Mouse (Mus musculus): ENCODE data around the gene Slfn8. TPM values are rescaled to one million over a fixed set of nuclear protein-coding genes. Genes with fewer than 3 reads are reported as not detected.
"Not testable (repeated sequence)": the region's sequence is repeated elsewhere in the genome, so short reads cannot be mapped to it uniquely, and the experiment has no call there.

The Slfn8 gene
- total RNA-seq, 2 experiments from 2014 or later: 8.9 to 10.2 TPM

GRCm38 (mm10) chr11:83013356-83013755 lies 7.3 kb downstream of the Slfn8 start:
- ATAC-seq (replicated peaks; ENCODE audit: poor library complexity, severe bottlenecking): no peak

- ATAC-seq (replicated peaks; ENCODE audit: poor library complexity, severe bottlenecking): peak; percentile 52
Observed at GRCm38 (mm10) chr11:82991469-82992166, 29.0 kb downstream of the Slfn8 start, which contains the start of gene Slfn9. Slfn9 (minus strand) TSS chr11:82991830.

DNA sequence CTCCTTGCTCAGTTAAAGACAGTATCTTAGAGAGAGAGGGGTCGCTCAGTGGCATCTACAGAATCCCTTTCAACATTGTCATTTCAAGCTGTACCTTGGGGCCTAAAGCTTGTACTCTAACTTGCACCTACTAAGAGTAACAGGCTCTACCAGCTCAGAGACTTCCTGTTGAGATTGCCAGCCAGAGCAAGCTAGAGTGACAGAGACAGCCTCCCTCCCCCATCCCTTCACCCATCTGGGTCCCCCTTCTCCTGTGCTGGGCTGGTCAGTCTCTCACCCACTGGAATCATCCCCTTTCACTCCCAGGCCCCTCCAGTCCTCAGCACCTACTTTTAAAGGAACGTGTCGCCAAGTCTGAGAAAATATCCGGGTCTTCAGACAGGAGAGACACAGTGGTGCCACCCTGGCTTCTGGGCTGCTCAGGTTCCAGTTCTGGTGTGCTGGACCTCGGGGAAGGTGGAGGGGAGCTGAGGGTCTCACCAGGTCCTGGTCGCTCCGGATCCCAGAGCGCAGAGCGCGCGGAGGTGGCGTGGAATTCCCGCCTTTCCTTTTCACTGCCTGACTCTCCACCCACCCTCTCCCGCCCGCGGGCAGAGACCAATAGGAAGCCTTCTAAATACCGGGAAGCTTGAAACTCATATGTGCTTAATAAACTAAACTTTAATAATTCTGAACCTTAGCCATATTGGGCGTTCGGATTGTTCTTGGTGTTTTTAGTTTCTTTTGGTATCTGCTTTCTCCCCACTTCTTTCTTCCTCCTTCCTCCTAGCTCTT lies 29.8 kb downstream of the Slfn8 start:
- ATAC-seq (replicated peaks; ENCODE audit: poor library complexity, severe bottlenecking): peak; percentile 33

DNA sequence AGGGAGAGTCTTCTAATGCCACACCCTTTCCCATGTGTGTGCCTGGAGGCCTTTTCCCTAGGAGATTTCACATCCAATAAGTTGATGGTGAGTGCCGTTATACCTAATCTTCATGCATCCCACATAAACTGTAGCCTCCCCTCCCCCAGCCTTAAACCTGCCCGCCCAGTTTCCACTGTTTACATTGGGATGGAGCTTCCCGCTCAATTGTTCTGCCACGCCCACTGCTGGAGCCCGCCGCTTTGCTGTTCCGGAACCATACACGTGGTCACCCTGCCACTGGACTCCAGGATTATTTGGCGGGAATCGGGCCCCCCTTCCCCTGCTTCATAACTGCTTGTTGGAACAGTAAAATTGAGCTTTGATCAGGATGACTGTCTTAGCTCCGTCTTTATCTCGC lies 31.3 kb downstream of the Slfn8 start:
- ATAC-seq (replicated peaks; ENCODE audit: poor library complexity, severe bottlenecking): no peak

GRCm38 (mm10) chr11:82987621-82988020 lies 33.0 kb downstream of the Slfn8 start:
- ATAC-seq (replicated peaks; ENCODE audit: poor library complexity, severe bottlenecking): no peak

DNA sequence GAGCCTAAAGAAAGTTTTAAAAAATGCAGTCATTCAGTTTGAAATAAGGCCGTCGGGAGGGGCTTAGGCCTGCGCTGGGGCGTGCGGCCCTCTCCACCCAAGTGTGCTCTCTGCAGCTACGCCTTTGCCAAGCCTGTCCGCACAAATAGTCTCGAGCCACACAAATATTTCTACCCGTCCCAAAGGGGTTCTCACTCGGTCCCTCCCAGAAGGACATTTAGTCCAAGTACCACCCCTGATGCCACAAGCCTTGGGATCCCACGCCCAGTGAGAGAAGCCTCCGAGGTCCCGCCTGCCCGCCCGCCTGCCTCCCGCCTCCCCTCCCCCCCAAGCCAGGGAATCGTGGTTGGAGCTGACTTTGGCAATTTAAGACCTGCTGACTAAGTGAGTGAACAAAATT lies 37.4 kb downstream of the Slfn8 start:
- ATAC-seq (replicated peaks; ENCODE audit: poor library complexity, severe bottlenecking): no peak

GRCm38 (mm10) chr11:82982409-82982808 lies 38.2 kb downstream of the Slfn8 start:
- ATAC-seq (replicated peaks; ENCODE audit: poor library complexity, severe bottlenecking): not testable (repeated sequence)

DNA sequence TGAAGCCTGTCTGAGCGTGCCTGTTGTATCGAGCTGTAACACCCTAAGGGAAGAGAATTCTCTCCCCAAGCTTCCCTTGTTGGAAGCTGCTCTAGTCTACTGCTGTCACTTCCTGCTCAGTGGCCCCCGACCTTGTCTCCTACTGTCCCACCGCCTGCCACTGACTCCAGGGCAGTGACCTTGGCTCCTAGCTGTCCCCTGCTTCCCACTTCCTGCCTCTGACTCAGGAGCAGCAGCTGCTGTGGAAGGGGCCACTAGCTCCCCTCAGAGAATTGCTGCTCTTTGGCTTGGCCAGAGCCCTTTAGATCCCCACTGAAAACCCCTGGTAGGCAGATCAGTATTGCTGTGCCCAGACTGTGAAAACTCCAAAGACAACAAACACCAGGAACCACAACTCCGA lies 46.7 kb downstream of the Slfn8 start:
- ATAC-seq (replicated peaks; ENCODE audit: poor library complexity, severe bottlenecking): 0 out of 2 replicates have a peak, but pooled peaks have one; percentile 27

GRCm38 (mm10) chr11:82971590-82971974 lies 49.0 kb downstream of the Slfn8 start:
- ATAC-seq (replicated peaks; ENCODE audit: poor library complexity, severe bottlenecking): no peak

- peak; percentile 46; the same call in 1 of the 2 replicates for ATAC-seq (replicated peaks; ENCODE audit: poor library complexity, severe bottlenecking)
Observed at GRCm38 (mm10) chr11:82970712-82971589, 49.7 kb downstream of the Slfn8 start.

GRCm38 (mm10) chr11:82962215-82962614 lies 58.4 kb downstream of the Slfn8 start:
- ATAC-seq (replicated peaks; ENCODE audit: poor library complexity, severe bottlenecking): no peak

GRCm38 (mm10) chr11:82961743-82962142 lies 58.9 kb downstream of the Slfn8 start:
- ATAC-seq (replicated peaks; ENCODE audit: poor library complexity, severe bottlenecking): no peak

DNA sequence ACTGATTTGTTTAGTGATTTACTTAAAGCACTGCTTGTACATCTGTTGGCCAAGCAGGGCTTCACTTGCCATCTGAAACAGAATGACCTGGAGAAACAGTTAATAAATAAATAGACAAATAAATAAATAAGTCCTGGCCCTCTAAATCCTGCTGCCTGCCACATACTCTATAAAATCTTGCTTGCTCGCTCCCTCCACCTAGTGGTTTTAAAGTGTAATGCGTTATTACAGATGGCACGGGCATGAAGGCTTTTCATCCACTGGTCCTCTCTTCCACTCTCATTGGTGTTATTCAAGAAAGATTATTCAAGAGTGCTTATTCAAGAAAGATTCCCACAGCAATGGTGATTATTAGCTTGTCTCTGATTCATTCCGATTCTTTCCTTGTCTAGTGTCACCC lies 61.0 kb downstream of the Slfn8 start:
- peak; percentile 66 for ATAC-seq (replicated peaks; ENCODE audit: poor library complexity, severe bottlenecking)

- no peak for ATAC-seq (replicated peaks; ENCODE audit: poor library complexity, severe bottlenecking)
Observed at GRCm38 (mm10) chr11:82956925-82957324, 63.7 kb downstream of the Slfn8 start.

GRCm38 (mm10) chr11:82954631-82955030 lies 66.0 kb downstream of the Slfn8 start:
- ATAC-seq (replicated peaks; ENCODE audit: poor library complexity, severe bottlenecking): no peak

- ATAC-seq (replicated peaks; ENCODE audit: poor library complexity, severe bottlenecking): peak; percentile 93
Observed at GRCm38 (mm10) chr11:82952612-82953542, 67.7 kb downstream of the Slfn8 start.

Data from granulocyte monocyte progenitor cell, adult 5-6 weeks (primary cell).